Mouse (Mus musculus) small intestine, adult 2 months (tissue): ENCODE measurements around the gene Ifitm1.

ENCODE experiments used
- CTCF ChIP-seq: fragments of 200-500 bp; IDR thresholded peaks from 2 replicates; pipeline ENCODE4 v1.5.1; 2012; ENCODE audit warnings: low read depth, mild to moderate bottlenecking, control low read depth, inconsistent platforms, low read length, moderate library complexity, mixed read lengths; ENCODE audit not compliant: insufficient replicate concordance, insufficient read length; ENCODE audit errors: extremely low read depth
- POLR2A ChIP-seq: fragments of 200-500 bp; IDR thresholded peaks from 2 replicates; pipeline ENCODE4 v1.6.1; 2012; ENCODE audit warnings: low read depth, mild to moderate bottlenecking, control low read depth, inconsistent platforms, low read length, moderate library complexity

DNA sequence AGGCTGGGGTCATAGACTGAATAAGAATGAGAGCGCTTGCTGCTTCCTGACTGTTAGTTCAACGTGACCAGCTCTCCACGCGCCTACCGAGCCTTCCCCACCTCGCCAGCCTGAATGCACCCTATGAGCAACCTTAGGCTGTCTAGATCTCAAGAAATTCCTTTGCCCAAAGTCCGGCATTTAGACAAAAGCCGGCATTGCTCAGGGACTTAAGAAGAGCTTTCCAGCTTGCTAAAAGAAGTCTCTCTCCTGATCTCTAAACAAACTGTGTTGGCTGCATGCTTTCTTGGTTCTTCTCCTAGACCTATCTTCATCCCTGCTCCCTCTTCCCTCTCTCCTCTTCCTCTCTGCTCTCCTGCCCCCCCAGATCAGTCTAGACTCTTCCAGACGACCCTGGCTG, 7.9 kb downstream of the Ifitm1 start:
- no peak for TF ChIP-seq CTCF
- no peak for TF ChIP-seq POLR2A
